Mouse (Mus musculus) bone marrow macrophage, adult 2 months (primary cell): Measurements from ENCODE around the gene Best2.

Source experiments
- CTCF ChIP-seq: IDR thresholded peaks from 2 replicates; pipeline ENCODE4 v1.5.1; 2012; ENCODE audit warnings: low read depth, mild to moderate bottlenecking, low read length, moderate library complexity
- POLR2A ChIP-seq: IDR thresholded peaks from 2 replicates; pipeline ENCODE4 v1.6.1; 2012; ENCODE audit warnings: mild to moderate bottlenecking, low read depth, low read length, borderline replicate concordance

DNA sequence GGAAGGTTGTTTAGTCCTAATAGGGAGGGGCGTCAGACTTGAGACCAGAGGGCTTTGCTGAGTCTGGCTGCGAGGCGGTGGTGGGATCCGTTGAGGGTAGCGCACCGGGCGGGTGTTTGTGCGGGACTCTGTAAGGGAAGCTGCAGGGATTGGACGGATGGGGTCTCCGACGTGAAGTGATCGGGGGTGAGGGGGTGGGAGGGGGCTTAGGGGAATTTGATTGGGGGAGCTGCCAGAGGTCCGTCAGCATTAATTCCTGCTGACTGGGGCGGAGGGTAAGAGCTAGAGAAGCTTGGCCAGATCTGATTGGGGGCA, 23.0 kb upstream of the Best2 start:
- no peak for TF ChIP-seq CTCF
- no peak for TF ChIP-seq POLR2A
